Mouse (Mus musculus) testis, postnatal 14 days (tissue): ENCODE measurements around the gene Usp44.

Experiments
- DNase-seq: peaks from one replicate; pipeline ENCODE4 v3.0.0; 2021; ENCODE audit warnings: low spot score

Usp44 gene

DNA sequence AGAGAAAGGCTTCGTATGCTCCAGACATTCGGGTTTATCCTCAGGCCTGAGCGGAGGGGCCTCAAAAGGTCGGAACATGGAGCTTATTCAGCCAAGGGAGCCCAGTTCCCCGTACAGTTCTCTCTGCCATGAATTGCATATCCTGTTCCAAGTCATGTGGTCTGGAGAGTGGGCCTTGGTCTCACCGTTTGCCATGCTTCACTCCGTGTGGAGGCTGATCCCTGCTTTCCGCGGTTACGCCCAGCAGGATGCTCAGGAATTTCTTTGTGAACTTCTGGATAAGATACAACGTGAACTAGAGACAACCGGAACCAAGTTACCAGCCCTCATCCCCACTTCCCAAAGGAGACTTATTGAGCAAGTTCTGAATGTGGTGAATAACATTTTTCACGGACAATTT lies 15.4 kb downstream of the Usp44 start:
- no peak for DNase-seq

DNA sequence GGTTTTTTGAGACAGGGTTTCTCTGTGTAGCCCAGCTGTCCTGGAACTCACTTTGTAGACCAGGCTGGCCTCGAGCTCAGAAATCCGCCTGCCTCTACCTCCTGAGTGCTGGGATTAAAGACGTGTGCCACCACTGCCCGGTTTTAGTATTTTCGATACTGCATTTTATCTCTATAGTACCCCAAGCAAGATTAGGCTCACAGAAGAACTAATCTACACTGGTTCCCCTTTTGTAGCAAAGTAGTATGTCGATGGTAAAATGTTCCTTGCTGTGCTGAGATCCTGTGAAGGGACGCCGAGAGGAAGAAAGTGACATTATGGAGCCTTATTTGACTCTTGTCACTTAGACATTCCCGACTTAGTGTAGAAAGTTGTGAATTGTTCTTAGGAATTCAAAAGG lies 23.8 kb downstream of the Usp44 start:
- DNase-seq: no peak

DNA sequence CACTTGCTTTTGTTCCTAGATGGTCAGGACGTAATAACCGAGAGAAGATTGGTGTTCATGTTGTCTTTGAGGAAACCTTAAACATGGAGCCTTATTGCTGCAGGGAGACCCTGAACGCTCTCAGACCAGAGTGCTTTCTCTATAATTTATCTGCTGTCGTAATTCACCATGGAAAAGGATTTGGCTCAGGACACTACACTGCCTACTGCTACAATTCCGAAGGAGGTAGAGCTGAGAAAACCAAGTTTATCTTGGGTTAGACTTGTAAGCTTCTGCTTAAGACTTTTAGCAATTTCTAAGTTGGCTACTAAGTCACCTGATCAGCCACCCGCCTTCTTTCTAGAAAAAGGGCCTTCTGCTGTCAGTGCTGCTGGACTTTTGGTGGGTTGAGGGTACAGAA lies 24.7 kb downstream of the Usp44 start:
- no peak for DNase-seq

DNA sequence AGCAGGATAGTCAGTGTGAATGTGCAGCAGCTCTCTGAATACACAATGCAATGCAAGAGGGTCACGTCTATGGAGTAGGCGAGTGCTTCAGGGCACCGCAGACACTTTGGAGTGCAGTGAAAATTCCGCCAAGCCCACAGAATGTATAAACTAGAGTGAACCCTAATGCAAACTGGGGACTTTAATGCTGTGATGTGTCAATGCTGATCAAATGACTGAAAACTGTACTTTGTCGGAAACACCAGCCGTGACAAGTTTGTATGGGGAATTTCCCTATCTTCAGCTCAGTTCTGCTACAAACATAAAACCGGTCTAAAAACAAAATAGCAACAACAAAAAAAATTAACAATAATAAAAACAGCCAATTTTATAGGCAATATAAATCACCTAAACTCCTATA lies 37.0 kb downstream of the Usp44 start:
- DNase-seq: no peak

DNA sequence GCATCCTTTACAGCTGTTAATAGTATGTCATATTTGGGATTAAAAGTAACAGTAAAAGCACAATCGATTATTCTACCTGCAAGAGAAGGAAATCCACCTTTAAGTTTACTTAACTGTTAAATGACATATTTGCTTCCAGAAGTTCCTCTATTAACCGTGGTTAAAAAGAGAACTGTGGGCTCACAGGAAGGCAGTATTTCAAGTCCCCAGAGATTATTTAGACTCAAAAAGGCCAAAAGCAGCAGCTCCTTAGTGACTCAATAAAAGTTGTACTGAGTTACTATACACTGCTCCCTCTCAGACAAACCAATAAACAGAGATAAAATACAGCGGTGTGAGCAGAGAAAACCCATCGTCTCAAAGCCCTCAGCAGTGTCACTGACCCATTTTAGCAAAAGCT lies 37.5 kb downstream of the Usp44 start:
- no peak for DNase-seq

DNA sequence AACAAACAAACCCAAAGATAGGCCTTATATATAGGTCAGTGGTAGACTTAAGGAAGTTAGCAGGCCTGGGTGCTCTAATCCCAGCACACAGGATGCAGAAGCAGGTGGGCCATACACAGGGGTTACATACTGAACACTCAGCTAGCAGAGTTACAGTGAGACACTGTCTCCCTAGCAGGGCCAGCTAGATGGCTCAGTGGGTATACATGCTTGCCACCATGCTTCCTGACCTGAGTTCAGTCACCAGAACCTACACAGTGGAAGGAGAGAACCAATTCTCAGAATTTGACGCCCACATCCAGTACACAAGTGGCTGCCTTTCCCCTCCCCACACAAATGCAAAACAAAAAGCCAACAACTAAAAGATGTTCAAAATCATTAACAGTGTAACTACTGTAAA lies 45.4 kb downstream of the Usp44 start:
- DNase-seq: no peak

DNA sequence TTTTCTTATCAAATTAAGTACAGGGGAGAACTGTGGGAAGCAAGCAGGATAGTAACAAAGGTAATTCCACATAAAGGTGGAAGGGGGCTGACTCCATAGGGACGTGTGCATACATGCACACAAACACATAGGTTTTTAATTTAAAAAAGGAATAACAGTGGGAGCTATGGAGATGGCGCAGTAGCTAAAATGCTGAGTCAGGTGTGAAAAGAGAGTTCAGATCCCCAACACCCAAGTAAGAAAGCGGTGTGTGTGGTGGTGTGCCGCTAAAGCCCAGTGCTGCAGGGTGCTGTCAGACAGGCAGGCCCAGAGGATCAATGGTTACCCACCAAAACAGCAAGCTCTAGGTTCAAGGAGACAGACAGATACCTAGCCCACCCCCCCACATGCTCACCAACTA lies 47.4 kb downstream of the Usp44 start:
- no peak for DNase-seq

DNA sequence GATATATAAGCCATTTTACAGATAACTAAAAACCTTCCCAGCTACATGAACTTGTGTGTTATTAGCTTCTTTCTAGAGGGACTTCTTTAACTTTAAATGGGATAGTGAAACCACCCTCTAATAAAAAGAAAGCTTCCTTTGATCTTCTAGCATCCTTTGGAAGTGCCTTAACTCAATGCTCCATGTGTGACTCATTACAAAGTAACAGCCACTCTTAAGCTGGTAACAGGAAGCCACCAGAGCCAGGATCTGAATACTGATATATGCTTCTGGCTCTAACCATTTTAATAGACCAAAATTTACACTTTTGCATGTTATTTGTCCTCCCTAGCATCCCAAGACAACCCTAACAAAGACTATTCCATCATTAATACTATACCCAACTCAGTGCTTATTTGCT lies 50.6 kb downstream of the Usp44 start:
- no peak for DNase-seq

DNA sequence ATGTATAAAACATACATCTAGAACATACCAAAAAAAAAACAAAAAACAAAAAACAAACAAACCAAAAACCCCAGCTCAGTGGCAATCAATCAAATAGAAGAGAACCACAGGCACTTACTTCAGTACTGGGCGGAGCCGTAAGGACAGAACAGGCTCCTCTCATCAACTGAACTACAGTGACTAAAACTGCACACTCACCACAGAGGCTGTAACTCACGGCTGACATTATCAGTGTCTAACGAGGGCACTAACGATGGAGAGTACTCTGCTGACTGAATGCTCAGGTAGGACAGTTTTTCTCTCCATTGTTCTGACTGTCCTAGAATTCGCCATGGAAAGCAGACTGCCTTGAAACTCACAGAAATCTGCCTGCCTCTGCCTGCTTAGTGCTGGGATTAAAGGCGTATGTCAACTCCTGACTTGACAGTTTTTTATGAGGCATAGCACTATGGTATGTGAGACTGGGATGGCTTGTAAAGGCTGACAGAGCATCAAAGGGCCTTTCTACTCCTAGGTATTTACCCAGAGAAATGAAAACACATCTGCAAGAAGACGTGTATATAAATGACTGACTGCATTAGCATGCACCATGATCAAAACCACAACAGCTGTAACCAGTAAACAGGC lies 51.5 kb downstream of the Usp44 start:
- no peak for DNase-seq

DNA sequence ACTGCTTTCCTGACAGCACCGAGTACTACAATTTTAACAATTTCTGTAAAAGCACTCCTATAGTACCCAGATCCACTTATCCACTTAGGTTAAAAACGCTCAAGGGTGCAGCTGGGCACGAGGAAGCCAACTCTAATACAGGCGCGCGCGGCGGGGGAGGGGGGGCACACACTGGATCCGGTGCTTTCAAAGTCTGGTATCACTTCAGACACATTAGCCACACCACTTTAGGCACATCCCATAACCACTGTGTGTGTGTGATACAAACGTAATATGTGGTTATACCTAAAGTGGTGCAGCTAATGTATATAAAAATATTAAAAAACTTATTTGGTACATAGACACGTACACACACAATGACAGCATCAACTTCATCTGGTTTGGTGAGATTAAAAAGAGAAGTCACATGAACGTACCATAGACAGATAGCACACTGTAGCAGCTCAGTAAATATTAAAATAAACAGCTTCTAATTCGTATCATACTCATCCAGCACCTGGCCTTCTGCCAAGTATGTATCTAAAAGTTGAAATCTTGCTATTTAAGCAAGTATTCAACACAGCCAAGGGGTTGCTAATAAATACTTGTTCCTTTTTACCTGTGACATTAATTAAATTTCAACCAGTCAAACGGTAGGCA lies 54.6 kb downstream of the Usp44 start:
- no peak for DNase-seq

DNA sequence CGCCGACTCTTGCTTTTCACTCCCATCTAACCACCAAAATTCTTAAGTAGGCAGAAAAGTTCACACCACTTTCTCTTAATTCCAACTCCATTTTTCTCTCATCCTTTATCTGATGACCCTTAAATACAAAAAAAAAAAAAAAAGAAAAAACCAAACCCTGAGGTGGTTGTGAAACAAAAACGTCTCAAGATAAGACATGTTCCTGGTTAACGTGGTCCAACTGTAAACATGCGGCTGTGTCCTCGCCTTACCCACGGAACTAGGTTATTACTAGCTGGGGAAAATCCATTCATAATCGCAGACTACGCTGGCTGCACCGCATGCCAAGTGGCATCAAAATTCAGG lies 57.2 kb downstream of the Usp44 start:
- DNase-seq: no peak

DNA sequence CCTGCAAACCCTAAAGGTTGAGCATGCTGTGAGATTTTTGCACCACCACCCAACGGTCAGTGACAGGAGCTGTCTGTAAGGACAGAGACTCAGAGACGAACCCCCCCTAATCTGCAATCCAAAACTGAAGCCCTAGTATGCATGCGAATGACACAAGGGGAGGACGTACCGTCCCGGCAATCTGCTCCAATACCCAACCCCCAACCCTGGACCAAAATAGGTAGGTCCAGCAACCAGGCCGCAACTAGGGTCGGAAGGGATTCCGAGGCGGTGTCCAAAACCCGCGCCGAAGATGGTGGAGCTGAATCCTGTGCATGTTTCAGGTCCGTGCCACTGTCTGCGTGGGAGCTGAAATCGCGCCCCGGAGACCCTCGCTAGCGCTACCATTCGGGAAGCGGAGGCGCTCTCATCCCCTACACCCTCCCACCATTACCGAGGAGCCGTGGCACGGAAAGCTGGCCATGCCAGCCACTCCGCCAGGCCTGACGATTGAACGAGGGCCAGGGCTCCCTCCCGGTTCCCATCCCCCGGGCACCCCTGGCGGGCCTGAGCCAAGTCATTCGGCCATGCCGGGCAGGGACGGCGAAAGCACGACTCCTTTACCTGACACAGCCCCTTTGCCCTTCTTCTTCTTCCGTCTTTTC lies 57.7 kb downstream of the Usp44 start:
- DNase-seq: no peak

DNA sequence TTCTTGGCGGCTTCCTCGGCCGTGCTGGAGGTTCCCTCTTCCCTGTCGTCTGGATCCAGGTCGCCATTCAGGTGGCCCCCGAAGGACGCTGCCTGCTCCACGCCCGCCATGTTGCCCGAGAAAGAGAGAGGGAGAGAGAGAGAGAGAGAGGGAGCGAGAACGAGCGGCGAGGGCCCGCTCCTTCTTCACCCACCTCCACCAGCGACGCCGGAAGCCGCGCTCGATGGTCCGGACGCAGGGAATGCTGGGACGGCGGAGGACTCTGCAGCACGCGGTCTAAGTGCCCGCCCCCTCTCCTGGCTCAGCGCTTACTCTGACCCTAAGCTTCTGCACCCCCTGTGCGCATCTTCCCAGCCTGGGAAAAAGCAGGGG lies 58.2 kb downstream of the Usp44 start:
- DNase-seq: peak; percentile 90

DNA sequence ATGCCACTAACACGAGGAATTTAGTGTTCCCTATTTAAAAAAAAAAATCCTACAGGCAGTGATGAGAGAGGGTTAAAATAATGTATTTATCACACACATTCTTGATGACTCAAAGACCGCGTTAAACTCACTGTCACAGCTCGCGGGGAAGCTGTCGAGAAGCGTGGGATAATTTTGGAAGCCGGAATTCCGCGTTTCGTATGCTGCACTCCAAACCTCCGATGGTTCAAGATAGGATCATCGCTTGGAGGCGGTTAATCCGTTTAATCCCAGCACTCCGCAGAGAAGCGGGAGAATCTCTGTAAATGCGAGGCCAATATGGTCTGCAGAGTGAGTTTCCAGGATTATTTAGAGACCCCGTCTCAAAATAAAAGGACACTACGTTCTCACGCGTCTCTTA lies 58.6 kb downstream of the Usp44 start:
- no peak for DNase-seq

DNA sequence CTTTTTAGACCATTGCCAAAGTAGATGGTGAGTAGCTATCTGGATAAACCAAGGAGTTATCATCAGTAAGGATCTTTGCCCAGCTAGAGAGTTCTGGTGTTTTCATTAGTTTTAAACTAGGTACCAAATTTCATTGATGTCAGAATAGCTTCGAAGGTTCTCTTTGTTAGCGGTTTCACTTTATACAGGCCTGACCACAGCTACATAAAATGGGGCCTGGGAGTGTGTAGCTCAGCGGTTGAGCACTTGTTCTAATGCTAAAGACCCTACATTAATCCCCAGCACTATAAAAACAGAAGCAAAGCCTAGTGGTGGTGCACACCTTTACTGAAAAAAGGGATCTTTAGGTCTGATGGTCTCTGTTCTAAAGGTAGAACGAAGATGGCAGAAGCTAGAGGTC lies 59.2 kb downstream of the Usp44 start:
- no peak for DNase-seq

DNA sequence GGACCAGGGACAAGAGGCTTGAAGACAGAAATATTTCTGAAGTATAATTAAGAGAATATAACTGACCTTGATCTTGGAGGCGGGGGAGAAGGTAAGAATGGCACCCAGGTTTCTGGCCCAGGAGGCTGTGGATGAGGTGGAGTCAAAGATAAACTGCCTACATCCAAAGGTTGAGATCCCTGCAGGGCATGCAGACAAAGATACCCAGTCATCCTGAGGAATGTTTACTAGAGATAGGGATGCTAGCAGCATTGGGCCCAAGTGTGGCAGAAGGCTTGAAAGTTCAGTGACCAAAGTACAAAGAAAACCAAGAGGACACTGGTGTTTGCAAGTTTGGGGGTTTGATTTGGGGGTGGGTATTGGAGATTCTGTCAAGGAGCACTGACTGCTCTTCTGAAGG lies 59.7 kb downstream of the Usp44 start:
- no peak for DNase-seq

DNA sequence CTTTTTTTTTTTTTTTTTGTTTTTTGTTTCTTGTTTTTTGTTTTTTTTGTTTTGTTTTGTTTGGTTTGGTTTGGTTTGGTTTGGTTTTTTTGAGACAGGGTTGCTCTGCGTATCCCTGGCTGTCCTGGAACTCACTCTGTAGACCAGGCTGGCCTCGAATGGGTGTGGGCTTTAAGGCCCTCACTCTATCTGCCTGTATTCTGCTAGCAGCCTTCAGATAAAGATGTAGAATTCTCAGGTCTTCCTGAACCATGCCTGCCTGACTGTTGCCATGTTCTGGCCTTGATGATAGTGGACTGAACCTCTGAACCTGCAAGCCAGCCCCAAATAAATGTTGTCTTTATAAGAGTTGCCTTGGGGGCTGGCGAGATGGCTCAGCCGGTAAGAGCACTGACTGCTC lies 61.2 kb downstream of the Usp44 start:
- no peak for DNase-seq

DNA sequence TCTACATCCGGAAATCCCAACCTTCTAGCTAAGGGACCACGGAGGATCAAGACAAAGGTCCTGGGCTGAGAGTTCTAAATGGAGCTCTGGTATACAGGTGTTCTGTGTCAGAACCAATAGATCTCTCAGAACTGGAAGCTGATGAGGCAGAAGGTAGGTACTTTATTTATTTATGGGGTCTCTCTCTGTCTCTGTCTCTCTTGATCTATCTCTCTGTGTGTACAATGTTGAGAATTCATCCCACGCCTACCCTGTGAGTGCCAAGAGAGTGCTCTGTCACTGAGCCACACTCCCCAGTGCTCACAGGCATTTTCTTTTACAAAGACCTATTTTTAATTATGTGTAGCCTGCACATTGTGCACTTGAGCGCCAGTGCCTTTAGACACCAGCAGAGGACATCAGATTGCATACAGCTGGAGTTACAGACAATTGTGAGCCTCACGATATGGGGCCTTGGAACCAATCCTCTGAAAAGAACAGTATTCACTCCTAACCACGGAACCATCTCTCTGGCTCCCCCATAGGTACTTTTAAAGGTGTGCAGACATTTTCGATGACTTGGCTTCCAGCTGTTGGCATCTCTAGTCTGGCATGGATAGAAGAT lies 65.8 kb downstream of the Usp44 start, which contains the start of gene Metap2:
TSS of gene Metap2 (minus strand) at position 51 of the 604 bp plus-strand sequence.
- DNase-seq: no peak

DNA sequence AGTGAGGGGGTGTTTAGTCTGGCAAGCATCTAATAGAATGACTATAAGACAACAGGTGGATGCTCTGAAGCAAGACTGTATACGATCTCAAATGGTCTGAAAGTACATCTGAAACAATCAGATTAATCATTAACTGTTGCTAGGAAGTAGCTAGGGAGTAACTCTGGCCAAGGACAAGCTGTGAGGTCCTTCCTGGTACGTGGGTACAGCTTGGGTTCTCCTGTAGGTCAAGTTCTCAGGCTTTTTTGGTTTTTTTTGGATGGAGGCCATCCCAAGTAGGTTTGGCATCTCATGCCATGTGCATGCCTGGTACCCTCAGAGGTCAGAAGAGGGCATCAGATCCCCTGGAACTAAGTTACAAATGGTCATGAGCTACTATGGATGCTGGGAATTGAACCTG lies 67.9 kb downstream of the Usp44 start:
- DNase-seq: no peak

DNA sequence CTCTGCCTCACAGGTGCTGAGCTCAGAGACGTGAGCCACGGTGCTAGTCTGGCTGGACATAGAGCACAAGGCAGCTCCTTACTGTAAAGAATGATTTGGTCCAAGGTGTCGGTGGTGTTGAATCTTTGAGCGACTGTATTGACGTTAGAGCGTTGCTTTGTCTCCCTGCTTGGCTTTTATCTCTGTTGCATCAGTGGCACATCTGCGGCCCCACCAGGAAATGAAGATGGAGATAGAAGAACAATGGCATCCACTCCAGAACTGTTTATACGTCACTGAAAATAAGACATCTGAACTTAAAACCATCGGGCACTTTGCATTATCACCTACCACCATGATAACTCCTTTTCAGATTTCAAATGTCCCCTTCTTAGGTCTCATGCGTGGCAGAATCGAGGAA lies 68.6 kb downstream of the Usp44 start:
- no peak for DNase-seq

DNA sequence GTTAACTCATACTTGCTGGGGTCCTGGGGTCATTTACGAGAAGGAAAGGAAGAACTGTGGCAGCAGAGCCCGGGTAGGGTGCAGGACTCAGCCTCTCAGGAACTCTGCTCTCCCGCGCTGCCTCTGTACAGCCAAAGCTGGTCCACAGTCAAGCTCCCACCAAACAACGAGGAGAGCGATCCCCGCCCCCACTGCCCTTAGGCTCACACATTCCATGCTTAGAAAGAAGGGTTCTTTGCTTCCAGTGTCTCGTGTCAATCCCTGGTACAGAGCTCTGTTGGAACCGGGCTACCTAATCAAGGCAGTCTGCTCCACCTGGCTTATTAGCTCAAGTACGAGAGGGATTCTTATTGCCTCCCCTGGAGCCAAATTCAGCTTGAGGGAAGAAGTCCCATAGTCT lies 76.0 kb downstream of the Usp44 start:
- no peak for DNase-seq
